Mouse (Mus musculus): ENCODE data around the gene Krt36.

Krt36 gene

DNA sequence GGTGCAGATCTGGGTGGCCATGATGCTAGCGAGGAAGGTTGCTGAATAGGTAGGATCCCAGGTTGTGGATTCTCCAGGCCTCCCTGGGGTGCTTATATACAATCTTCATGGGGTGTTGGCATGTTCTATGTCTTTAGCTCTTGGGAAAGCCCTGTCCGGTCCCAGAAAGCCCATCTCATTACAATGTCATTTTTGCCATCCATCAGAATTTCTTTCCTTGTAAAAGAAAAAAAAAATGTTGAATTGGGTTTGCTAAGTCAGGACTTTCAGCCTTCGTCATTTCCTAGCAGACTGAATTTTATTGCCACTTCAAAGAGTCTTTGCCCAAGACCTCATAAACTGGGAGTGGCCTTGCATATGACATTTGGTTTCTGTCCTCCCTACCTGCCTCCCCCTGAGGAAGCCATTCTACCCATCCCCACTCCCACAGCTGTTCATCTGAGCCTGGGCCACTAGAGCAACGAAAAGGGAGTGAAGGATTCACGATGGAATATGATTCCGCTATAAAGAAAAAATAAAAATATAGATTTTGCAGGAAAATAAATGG, at the start of gene Krt36:
TSS of gene Krt36 (minus strand) at position 51 of the 547 bp plus-strand sequence.
- in situ Hi-C loops (cut with MboI; ENCODE audit: low sequenced_read_pairs) = no loop called here

DNA sequence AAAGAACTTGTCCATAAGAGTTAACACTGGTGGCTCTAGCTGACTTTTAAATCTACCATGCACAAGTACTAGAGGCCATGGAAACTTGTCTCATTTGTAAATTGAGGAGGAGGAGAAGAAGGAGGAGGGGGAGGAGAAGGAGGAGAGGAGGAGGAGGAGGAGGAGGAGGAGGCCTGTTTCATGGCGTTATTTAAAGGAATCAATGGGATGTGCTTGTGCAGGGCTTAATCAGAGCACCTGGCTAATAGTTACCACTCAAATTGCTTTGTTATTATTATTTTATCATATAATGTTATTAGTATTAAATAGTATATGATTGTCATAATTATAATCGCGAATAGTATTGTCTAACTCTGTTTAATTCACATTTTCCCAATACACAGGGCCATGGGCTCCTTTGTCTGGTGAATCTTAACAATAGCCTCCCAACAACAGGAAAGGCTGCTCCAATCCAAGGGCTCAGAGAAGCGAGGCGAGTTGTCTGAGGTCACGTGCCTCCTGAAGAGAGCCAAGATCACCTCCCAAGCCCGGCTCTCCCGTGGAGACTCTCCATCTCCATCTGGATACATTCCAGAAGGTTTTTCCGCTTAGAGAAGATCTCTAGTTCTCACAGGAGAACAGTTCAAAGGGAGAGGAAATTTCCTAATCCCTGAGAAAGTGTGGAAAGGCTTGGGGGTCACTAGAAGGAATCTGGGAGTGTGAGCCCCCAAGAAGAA, 43.3 kb upstream of the Krt36 start, which contains the start of gene Krt19:
TSS of gene Krt19 (minus strand) at position 51 of the 716 bp plus-strand sequence.
- in situ Hi-C loops (cut with MboI; ENCODE audit: low sequenced_read_pairs) = no loop called here

DNA sequence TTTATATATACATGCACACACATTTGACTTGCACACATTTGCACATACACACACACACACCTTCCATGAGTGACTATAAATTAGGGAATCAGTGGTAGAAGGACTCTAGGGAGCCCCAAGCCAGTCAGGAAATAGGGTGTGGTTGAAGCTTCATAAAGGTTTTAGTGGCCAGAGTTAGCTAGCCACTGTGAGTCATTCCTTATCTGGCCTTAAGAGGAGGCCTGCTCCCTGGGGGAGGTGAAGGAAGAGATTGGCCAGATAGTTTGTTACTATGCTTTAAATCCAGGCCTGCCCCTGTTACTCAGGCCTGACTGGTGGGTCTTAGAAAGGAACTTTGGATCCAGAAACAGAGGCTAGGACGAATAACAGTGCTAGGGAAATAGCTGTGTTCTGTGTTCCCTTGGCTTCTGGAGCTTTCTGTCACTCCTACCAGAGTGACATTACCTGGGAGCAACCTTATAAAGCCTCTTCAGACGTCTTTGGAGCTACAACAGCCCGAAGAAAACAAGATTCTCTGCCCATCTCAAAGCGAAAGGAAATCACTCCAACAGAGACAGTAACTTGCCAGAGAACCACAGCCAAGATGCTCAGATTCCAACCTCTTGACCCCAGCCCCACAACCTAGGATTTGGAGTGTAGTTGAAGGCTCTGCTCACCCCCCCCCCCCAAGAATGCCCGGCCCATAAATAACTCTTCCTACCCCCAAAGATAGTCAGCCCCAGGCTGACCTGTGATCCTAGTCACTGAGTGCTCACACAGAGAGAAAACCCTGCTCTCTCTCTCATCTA, 42.3 kb upstream of the Krt36 start:
- in situ Hi-C loops (cut with MboI; ENCODE audit: low sequenced_read_pairs) = no loop called here

DNA sequence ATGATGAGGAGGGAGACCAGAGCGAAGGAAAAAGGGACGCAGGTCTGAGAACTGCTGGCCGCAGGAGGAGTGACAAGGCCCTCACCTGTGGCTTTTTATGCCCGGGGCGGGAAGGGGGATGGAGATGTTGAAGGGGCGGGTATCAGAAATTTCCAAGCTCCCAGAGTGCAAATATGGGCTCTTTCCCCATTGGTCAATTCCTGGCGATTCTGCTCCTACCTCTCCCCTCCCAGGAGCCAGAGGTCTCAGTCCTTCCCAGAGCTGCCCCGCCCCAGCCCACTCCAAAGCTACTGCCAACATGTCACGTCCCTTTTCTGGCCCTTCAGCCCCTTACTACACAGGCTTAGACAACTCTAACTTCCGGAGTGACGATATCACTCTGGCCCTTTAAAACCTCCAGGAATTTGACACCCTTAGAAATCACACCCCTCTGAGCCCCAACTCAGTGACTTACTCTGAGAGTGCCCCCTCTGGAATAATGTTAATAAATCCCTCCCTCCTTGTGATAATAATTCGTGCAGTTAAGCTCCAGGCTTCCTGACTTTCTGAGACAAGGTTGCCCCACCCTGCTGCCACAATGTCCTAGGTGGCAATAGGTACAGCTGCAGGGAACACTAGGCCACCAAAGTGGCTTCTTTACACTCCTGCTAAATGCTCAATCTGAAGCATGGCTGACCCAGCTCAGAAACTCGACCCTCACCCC, 40.6 kb upstream of the Krt36 start:
- in situ Hi-C loops (cut with MboI; ENCODE audit: low sequenced_read_pairs) = no loop called here

DNA sequence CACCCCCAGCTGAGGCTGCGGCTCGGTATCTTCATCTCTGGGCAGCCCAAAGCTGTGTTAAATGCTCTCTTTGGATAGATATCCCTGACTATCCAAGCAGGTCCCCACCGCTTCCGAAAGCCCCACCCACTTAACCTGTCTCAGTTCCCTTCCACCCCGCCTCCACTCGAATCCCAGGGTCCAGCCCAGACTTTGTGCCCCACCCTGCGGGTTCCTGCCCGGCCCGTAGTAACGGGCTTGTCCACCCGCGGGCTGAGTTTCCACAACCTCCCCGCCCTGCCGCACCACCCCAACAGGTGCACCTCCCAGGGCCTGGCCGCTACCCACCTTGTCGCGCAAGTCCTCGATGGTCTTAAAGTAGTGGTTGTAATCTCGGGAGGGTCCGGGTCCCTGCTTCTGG, 39.7 kb upstream of the Krt36 start:
- in situ Hi-C loops (cut with MboI; ENCODE audit: low sequenced_read_pairs) = no loop called here

DNA sequence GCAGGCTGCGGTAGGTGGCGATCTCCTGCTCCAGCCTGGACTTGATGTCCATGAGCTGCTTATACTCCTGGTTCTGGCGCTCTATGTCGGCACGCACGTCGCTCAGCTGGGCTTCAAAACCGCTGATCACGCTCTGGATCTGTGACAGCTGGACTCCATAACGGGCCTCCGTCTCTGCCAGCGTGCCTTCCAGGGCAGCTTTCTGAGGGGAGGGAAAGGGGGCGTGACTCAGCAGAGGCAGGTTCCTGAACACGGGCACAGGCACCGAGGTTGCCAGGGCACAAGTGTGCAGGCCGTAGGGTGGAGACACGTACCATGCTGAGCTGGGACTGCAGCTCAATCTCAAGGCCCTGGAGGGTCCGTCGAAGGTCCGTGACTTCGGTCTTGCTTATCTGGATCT, 35.5 kb upstream of the Krt36 start:
- in situ Hi-C loops (cut with MboI; ENCODE audit: low sequenced_read_pairs) = no loop called here

DNA sequence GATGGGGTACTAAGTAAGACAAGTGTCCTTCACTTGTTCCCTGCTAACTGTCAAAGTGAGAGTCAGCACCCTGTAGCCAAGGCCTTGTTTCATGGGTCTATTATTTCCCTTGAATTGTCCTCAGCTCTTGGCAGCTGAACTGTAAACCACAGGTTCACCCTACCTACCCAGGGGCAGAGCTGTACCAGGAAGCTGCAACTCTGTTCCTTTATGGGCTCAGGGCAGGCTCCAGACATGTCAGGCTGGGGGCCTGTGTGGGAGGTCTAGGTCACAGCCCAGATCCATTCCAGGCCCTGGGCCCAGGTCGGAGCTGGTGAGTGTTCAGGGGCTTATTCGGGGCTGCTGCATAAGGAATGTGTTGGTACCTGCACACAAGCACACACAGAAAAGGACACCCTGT, 34.0 kb upstream of the Krt36 start:
- in situ Hi-C loops (cut with MboI; ENCODE audit: low sequenced_read_pairs) = no loop called here

DNA sequence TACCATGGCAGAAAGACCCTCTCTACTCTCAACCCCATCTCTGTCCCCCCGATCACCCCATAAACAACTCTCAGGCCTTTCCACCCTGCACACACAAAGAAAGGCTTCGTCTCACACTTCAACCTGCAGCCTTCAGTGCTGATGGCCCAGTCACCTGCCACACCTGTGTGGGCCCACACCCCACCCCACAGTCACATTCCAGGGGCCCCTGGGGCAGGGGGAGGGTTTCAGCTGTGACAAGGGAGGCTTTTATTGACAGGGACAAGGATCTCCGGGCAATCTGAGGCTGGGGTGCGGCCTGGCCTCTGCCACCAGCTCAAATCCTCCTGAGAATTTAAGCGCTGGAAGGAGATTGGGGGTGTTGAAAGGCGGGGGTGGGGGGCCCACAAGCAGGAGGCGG, 33.4 kb upstream of the Krt36 start:
- in situ Hi-C loops (cut with MboI; ENCODE audit: low sequenced_read_pairs) = no loop called here

DNA sequence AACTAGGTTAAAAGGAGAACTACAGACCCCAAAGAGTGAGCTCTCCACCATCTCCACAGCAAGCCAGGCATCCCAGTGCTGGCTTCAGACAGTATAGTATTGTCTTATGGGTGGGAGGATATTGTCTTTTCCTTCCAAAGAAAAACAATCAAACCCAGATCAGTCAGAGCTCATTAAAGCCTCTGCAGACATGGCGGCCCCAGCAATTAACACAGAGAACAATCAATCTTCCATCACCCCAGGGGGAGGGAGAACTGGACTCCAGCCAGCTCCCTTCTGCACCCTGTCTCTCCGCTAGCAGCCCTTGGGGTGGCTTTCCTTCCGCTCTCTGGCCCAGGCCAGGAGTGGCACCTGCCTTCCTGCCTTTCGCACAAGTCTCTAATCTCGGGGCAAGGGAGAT, 32.3 kb upstream of the Krt36 start:
- in situ Hi-C loops (cut with MboI; ENCODE audit: low sequenced_read_pairs) = no loop called here

DNA sequence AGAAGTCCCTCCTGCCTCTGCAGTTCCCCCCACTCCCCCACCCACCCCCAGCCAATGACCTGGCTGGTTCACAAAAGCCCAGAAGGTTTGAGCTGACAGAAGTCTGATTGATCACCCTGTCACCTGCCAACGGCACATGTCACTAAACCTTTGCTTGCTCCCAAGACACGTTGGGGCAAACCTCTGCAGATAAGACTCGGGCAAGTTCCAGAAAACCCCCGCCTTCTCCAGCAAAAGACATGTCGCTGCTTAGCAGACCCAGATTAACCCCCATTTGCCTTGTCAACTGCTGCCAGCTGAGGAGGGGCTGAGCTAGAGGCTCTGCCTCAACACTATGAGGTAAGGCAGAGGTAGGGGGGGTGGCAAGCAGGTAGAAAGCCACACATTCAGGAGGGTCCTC, 31.1 kb upstream of the Krt36 start:
- in situ Hi-C loops (cut with MboI; ENCODE audit: low sequenced_read_pairs) = no loop called here

DNA sequence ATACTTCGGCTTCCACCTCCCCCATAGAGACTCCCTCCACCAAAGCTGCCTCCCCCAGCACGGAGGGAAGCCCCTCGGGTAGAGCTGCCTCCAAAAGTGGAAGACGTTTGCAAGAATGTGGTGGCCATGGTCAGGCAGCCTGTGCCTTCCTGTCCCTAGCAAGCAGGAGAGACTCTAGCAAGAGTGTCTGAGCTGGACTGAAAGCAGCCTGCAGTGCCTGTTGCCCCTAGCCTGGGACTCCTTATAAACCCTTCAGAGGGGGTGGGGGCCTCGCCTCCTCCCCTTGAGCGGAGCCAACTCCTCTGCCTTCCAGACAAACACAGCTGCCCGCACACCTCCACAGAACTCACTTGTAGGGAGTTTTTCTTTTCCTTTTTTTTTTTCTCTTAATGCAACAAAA, 30.3 kb upstream of the Krt36 start, which contains the start of gene Krt15:
TSS of gene Krt15 (minus strand) at position 198 of the 400 bp plus-strand sequence.
- in situ Hi-C loops (cut with MboI; ENCODE audit: low sequenced_read_pairs) = no loop called here

DNA sequence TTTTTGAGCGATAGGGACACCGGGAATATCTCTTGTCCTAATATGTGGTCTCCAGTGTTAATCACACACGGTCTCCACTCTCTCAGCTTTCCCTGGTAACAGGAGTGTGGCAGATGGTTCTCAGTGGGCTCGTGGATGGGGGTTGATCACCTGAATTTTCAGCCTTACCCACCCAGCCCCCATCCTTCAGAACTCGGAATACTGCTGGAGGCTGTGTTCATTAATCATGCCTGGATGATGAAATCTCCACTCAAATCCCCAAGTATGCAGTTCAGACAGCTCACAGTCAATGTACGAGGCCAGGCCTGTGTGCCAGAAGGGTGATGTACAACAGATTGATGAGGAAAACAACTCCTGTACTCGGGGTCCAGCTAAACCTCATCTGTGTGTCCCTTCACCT, 19.5 kb upstream of the Krt36 start:
- in situ Hi-C loops (cut with MboI; ENCODE audit: low sequenced_read_pairs) = no loop called here

DNA sequence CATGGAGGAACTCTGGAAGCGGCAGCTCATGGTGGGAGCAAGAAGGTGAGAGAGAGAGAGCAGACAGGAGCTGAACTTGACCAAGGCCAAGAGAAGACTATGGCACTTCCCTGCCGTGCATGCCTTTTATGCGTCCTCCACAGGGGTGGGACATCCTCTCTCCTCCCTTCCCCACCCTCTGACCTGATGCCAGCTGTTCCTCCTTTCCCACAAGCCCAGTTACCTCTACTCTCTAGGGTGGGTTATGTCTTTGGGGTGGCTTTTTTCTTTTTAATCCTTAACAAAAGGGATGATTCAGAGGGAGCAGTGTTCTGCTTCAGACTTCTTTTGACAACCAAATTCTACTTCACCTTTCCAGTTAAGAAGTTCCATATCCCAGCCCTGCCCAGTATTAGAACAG, 16.0 kb upstream of the Krt36 start, which contains the start of gene Krt13:
TSS of gene Krt13 (minus strand) at position 101 of the 400 bp plus-strand sequence.
- in situ Hi-C loops (cut with MboI; ENCODE audit: low sequenced_read_pairs) = no loop called here

DNA sequence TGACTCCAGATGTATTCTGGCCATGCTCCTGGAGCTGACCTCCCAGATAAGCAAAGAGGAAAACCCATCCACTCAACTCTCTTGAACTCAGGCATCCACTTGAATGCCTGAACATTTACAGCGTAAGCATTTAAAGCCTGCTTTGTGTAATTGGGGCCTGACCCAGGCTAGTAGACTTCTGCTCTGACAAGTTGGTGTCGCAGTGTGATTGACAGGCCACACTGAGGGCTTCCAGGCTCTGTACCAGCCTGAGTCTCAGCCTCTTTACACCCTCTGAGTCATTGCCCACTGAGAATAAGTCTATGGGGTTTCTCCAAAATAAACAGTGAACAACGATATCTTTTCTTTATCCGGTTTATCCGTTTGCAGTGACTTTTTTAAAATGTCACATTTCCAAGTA, 14.9 kb upstream of the Krt36 start:
- in situ Hi-C loops (cut with MboI; ENCODE audit: low sequenced_read_pairs) = no loop called here

DNA sequence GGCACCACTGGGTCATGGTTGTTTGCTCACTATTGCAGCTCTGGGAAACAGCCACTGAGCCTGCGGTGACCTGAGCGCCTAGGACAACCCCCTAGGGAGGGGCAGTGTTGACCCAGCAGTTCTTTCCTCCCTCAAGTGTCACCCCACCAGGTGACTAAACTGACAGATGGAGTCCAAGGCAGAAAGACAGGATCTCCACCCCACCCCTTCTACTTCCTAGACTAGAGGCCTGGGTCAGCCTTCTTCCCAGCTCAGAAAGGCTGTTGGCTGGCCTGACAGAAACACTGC, 8.3 kb upstream of the Krt36 start:
- in situ Hi-C loops (cut with MboI; ENCODE audit: low sequenced_read_pairs) = no loop called here

DNA sequence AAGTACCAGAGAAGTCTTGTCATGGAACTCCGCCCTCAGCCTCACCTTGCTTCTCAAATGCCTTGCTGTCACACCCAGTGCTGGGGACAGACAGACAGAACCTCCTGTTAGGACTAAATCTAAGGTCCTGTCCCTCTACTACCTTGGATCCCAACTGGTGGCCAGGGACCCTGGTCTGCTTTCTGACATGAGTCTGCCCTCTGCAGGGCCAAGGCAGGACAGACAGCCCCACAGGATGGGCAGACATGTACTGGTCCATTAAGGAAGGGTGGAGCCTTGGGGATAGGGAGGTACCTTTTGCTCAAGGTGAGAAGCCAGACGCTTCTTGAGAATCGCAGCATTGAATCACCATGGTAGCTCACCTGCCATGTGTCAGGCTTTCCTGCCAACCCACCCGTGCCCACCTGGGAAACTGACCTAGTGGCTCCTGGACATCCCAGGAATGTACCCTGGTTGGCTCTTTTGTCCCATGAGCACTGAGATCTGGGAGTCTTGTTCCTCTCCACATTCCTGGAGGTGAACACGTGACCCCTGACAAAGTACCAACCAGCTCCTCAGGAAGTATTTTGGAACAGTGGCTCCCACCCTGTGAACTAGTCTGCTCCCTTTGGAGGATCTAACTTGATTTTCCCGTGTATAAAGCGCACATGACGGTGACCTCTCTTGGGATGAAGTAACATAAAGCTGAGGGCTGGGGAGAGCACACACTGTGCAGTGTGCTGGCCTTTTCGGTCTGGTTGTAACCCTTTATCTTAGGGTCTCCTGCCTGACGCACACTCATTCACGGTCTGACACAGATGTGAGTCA, 7.7 kb upstream of the Krt36 start:
- in situ Hi-C loops (cut with MboI; ENCODE audit: low sequenced_read_pairs) = no loop called here

DNA sequence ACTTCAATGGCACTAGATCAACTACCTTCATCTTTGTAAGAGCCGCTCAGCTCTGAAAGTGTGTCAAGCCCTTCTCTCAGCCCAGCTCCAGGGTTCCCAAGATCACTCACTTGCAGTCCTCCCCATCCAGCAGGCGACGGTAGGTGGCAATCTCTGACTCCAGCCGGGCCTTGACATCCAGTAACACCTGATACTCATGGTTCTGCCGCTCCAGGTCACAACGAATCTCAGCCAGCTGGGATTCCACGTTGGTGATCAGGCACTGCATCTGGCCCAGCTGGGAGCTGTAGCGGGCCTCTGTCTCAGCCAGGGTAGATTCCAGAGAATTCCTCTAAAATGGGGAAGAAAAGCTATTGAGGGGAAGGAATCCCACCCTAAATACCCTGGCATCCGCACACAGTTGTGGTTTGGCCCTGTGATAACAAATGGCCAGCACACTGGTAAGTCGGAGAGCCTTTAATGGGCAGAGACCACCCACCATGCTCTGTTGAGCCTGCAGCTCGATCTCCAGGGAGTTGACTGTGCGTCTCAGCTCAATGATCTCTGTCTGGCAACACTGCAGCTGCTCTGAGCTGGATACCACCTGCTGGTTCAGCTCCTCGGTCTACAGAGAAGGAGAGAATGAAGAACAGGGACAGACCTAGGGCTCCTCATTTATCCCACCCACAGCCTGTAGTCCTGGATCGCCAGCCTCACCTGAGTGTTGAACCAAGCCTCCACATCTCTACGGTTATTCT, 2.6 kb downstream of the Krt36 start:
- in situ Hi-C loops (cut with MboI; ENCODE audit: low sequenced_read_pairs) = no loop called here

DNA sequence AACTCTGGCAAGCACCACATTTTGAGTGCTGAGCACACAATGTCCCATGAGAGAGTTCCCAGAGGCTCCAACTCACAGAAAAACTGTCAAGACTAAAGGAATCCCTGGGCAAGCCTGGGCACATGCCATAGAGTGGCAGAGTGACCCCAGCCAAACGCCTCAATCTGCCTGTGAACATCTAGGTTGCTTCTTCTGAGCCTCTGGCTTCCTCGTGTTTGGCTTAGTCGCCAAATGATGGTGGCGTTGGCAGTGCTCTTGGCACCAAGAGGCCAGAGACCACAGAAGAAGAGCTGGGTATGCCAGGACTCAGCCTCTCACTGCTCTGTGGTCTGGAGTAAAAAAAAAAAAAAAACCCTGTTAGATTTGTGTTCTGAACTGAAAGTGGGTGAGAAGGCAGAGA, 5.0 kb downstream of the Krt36 start:
- in situ Hi-C loops (cut with MboI; ENCODE audit: low sequenced_read_pairs) = no loop called here

DNA sequence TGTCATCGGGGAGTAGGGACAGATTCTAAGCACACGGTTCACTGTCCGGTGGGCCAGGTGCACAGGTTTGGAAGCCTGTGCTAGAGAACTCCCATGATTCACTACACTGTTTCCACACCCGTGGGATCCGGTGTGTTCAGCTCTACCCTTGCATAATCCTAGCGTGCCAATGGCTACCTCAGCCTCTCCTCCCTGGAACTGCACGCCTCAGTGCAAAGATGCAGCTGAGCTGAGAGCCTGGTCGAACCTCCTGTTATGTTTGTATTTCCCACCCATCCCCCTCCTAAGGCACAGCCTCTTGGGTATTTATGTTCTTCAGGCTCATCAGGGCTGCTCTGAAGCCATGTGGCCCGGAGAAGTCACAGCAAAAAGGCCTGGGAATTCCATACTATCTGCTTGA, 7.6 kb downstream of the Krt36 start:
- in situ Hi-C loops (cut with MboI; ENCODE audit: low sequenced_read_pairs) = no loop called here

DNA sequence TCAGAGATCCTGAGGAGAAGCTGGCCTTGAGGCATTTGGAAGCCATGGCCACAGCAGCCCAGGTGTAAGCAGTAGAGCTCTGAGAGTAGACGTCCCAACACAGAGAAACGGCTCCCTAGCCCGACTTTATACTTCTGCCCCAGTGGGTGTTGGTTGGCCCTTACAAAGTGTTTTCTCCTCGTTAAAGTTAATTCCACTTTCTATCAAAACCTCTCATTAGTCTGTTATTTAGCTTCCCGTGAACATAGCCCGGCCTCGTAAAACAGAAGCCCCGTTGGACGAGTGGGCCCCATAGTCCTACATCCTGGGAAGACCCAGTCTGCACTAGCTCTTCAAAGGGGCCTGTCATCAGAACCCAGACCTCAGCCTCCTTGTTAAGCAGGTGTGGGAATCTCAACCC, 9.3 kb downstream of the Krt36 start, which contains the start of gene Krt35:
TSS of gene Krt35 (minus strand) at position 101 of the 400 bp plus-strand sequence.
- in situ Hi-C loops (cut with MboI; ENCODE audit: low sequenced_read_pairs) = no loop called here
